Comparison of ENCODE assay signal across 8 mouse cellular contexts in the genomic region with DNA sequence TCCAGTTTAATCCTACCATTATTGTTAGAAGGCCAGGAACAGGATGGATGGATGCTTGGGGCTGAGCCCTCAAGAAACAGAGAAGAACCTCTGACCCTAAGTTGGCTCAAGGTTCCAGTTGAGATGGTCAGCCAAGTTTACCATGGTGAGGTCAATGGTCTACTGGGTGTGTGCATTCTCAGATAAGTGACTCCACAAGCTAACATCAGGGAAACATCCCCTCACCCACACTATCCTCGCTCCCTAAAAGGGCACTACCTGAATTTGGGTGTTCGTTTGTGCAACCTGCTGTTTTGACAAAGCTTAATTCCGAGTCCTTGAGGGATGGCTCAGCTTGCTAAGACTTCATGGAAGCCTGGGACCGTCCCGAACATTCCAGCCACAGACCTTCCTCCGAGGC. TPM values are rescaled to one million over a fixed set of nuclear protein-coding genes. Genes with fewer than 3 reads are reported as not detected.
DNase-seq lines count a peak whose midpoint lies in the region; ATAC-seq and TF ChIP-seq lines count a peak whose summit lies in the region.

No protein-coding gene starts in this region.

- H3K4me1 ChIP-seq in embryonic facial prominence, embryonic 13.5 days, result peaks cover 51% of the 10 kb centered on the region
- peaks cover 58% of the 10 kb centered on the region for H3K4me1 ChIP-seq in kidney, embryonic 15.5 days
- H3K4me1 ChIP-seq in midbrain, postnatal 0 days (ENCODE audit: insufficient read depth, low read length), result peaks cover 3% of the 10 kb centered on the region; the same call in 1 of the 2 replicates

- no peaks in the 10 kb centered on the region for H3K9me3 ChIP-seq in embryonic facial prominence, embryonic 13.5 days
- no peaks in the 10 kb centered on the region for H3K9me3 ChIP-seq in kidney, embryonic 15.5 days (replicated peaks)
- H3K9me3 ChIP-seq in midbrain, postnatal 0 days (ENCODE audit: low read length), result no peaks in the 10 kb centered on the region

- no peaks in the 10 kb centered on the region for H3K36me3 ChIP-seq in embryonic facial prominence, embryonic 13.5 days
- H3K36me3 ChIP-seq in kidney, embryonic 15.5 days, result no peaks in the 10 kb centered on the region
- H3K36me3 ChIP-seq in midbrain, postnatal 0 days (ENCODE audit: insufficient read depth, low read length), result no peaks in the 10 kb centered on the region

- DNase-seq in kidney, adult 8-10 months, result peak; percentile 50 to 65
- DNase-seq in kidney, postnatal 10 days, result no peak
- DNase-seq in midbrain, postnatal 0 days (ENCODE audit: low spot score), result no peak
- no peak for DNase-seq in right cerebral cortex, postnatal 10 days (ENCODE audit: low spot score in 2 of 2)
- DNase-seq in cerebellum, postnatal 25 days, result no peak
- no peak for DNase-seq in right cerebral cortex, adult 18-20 months

- no peak for TF ChIP-seq CTCF in midbrain, postnatal 0 days (IDR thresholded peaks at IDR 0.05)

- WGBS in embryonic facial prominence, embryonic 13.5 days, result 5% methylated on average over 6 of the region's 6 CpGs
- WGBS in kidney, embryonic 15.5 days, result 10% methylated on average over 6 of the region's 6 CpGs
- WGBS in midbrain, postnatal 0 days, result 10% methylated on average over 6 of the region's 6 CpGs

- peak overlapping the region; percentile 94 for H3K4me2 ChIP-seq in embryonic facial prominence, embryonic 13.5 days
- peak overlapping the region; percentile 91 for H3K4me2 ChIP-seq in kidney, embryonic 15.5 days
- peak overlapping the region; percentile 93 for H3K4me2 ChIP-seq in midbrain, postnatal 0 days (ENCODE audit: low read depth, low read length, poor library complexity, severe bottlenecking)

- H3K4me3 ChIP-seq in embryonic facial prominence, embryonic 13.5 days, result peak overlapping the region; percentile 56
- peak overlapping the region; percentile 67 for H3K4me3 ChIP-seq in kidney, embryonic 15.5 days (replicated peaks)
- H3K4me3 ChIP-seq in midbrain, postnatal 0 days (ENCODE audit: low read depth, low read length), result peak overlapping the region; percentile 55; the same call in 1 of the 2 replicates

- ATAC-seq in embryonic facial prominence, embryonic 13.5 days (ENCODE audit: insufficient number of reproducible peaks, insufficient read depth, low FRiP score, low TSS enrichment, low read depth), result no peak
- ATAC-seq in kidney, embryonic 15.5 days (replicated peaks; ENCODE audit: low FRiP score), result no peak
- ATAC-seq in midbrain, postnatal 0 days (ENCODE audit: low FRiP score), result no peak

- no peak overlapping the region for H3K27ac ChIP-seq in embryonic facial prominence, embryonic 13.5 days
- no peak overlapping the region for H3K27ac ChIP-seq in kidney, embryonic 15.5 days
- no peak overlapping the region for H3K27ac ChIP-seq in midbrain, postnatal 0 days (ENCODE audit: low read depth, low read length)

- peaks cover 5% of the 10 kb centered on the region; the same call in 1 of the 2 replicates for H3K27me3 ChIP-seq in embryonic facial prominence, embryonic 13.5 days
- no peaks in the 10 kb centered on the region for H3K27me3 ChIP-seq in kidney, embryonic 15.5 days
- H3K27me3 ChIP-seq in midbrain, postnatal 0 days (ENCODE audit: insufficient read depth, low read length), result 0 out of 2 replicates have a peak, but pooled peaks cover 4% of the 10 kb centered on the region

- H3K9ac ChIP-seq in embryonic facial prominence, embryonic 13.5 days, result peak overlapping the region; percentile 67
- H3K9ac ChIP-seq in kidney, embryonic 15.5 days, result peak overlapping the region; percentile 42
- no peak overlapping the region for H3K9ac ChIP-seq in midbrain, postnatal 0 days (replicated peaks; ENCODE audit: low read length, poor library complexity, severe bottlenecking)

RNA-seq across cellular contexts. Expression of a gene that starts 1.3 kb away (rescaled TPM):
- polyA plus RNA-seq in embryonic facial prominence, embryonic 13.5 days (2015; fragmentation: Nextera tagmentation; extraction: Ambion mirVana), result 4.9 and 5.0 TPM in 2 replicates
- polyA plus RNA-seq in kidney, embryonic 15.5 days (2015; fragmentation: Nextera tagmentation; extraction: Ambion mirVana), result 15.8 and 17.3 TPM in 2 replicates
- 0.99 and 1.0 TPM in 2 replicates for total RNA-seq in midbrain, postnatal 0 days (2014; rRNA removed)
- 0.70 and 0.80 TPM in 2 replicates for polyA plus RNA-seq in midbrain, postnatal 0 days (2015; fragmentation: Nextera tagmentation; extraction: Ambion mirVana)

RNA-seq across cellular contexts. Expression of a gene that starts 42.0 kb away (rescaled TPM):
- polyA plus RNA-seq in embryonic facial prominence, embryonic 13.5 days (2015; fragmentation: Nextera tagmentation; extraction: Ambion mirVana), result 12.0 and 18.7 TPM in 2 replicates
- polyA plus RNA-seq in kidney, embryonic 15.5 days (2015; fragmentation: Nextera tagmentation; extraction: Ambion mirVana), result 11.1 and 12.3 TPM in 2 replicates
- total RNA-seq in midbrain, postnatal 0 days (2014; rRNA removed), result 3.8 and 4.9 TPM in 2 replicates
- 8.6 and 9.8 TPM in 2 replicates for polyA plus RNA-seq in midbrain, postnatal 0 days (2015; fragmentation: Nextera tagmentation; extraction: Ambion mirVana)

Comparison
In these comparisons a context has a peak if more than half of its experiments do, and no peak if none do; other contexts are left out.
1. DNase-seq: peak in kidney, adult 8-10 months (2 of 2); none in kidney, postnatal 10 days (single experiment), midbrain, postnatal 0 days (single experiment), right cerebral cortex, postnatal 10 days (0 of 2), cerebellum, postnatal 25 days (0 of 2) and right cerebral cortex, adult 18-20 months (single experiment).
2. Peak in every context shown above with its lines, with median percentiles within 50 percentile points of each other: H3K4me2 ChIP-seq and H3K4me3 ChIP-seq.